Mouse (Mus musculus): ENCODE measurements around the gene Psenen.

Psenen gene

DNA sequence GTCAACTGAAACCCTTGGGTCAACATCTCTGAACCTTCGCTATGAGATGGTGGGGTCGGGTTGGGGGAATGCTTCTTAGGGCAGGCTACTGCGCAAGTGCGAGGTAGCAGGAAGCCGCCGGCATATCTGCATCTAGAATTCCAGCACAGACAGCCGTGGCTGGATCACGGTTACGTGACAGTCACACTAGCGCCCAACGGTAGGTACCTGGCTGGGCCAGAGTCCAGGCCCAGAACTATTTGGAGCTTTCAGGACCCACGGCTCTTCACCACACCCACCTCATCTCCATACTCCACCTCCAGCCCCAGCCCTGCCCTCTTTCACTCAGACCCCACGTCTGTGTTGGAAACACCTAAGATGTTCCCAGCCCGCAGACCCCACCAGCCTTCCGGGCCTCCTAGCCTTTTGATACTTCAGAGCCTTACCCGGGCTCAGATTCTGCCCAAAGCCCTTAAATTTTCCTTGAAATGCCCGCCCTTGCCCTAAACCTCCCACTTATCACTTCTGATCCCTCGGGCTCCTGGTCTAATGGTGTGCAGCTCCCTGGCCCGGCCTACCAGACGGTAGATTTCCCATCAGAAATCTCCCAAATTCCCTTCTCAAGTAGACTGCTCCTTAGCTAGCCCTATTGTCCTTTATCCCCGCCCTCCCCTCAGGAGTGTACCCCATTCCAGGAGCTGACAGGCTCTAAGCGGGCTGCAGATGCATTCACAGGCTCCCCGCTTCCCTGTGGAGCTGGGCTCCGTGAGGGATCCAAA lies 48.2 kb downstream of the Psenen start:
- no peak for DNase-seq (ENCODE audit: low read depth, low spot score)
